Mouse (Mus musculus) ES-E14 (cell line): ENCODE measurements at regions not wholly inside any gene's neighbourhood (a gene's known extent, or its start where the extent isn't known, plus 50 kb on each side); places are given as distances from the start of the nearest gene placed in this dataset.

Experiments
- DNase-seq: peaks from one replicate; pipeline ENCODE4 v3.0.0-alpha.2; 2013; ENCODE audit warnings: low read depth, low spot score
- H3K27ac ChIP-seq: 2 replicates; pipeline ENCODE4 v1.5.1; 2012; ENCODE audit warnings: low read depth, mild to moderate bottlenecking, low read length, moderate library complexity, mixed read lengths; ENCODE audit not compliant: poor library complexity, insufficient read depth, severe bottlenecking
- H3K36me3 ChIP-seq: 2 replicates; pipeline ENCODE4 v1.6.1; 2012; ENCODE audit warnings: mild to moderate bottlenecking, low read length, moderate library complexity, mixed read lengths; ENCODE audit not compliant: control insufficient read depth, poor library complexity, insufficient read depth, severe bottlenecking
- H3K4me1 ChIP-seq, 2 experiments: fragments of 150-350 bp in 1 of 2; sonication (generic) in 1 of 2; 2 replicates each; pipeline ENCODE4 v1.6.1; 2012; ENCODE audit warnings: low read length in 2 of 2, mild to moderate bottlenecking in 1 of 2, mixed read lengths in 1 of 2; ENCODE audit not compliant: control insufficient read depth in 2 of 2, insufficient read depth in 2 of 2, poor library complexity in 1 of 2
- H3K4me3 ChIP-seq, 2 experiments: fragments of 150-350 bp in 1 of 2; sonication (generic) in 1 of 2; 2 replicates each; pipeline ENCODE4 v1.5.1; 2012; ENCODE audit warnings: low read length in 2 of 2, low read depth in 1 of 2, mild to moderate bottlenecking in 1 of 2, mixed read lengths in 1 of 2; ENCODE audit not compliant: insufficient read depth in 1 of 2, poor library complexity in 1 of 2, severe bottlenecking in 1 of 2
- H3K9ac ChIP-seq: 2 replicates; pipeline ENCODE4 v1.6.1; 2012; ENCODE audit warnings: low read depth, mild to moderate bottlenecking, low read length, mixed read lengths; ENCODE audit not compliant: poor library complexity, insufficient read depth, severe bottlenecking
- H3K9me3 ChIP-seq: fragments of 150-350 bp; sonication (generic); 2 replicates; pipeline ENCODE4 v1.6.1; 2012; ENCODE audit warnings: low read depth, mild to moderate bottlenecking, low read length; ENCODE audit not compliant: control insufficient read depth, insufficient read depth
- CHD2 ChIP-seq: IDR thresholded peaks from 2 replicates; pipeline ENCODE4 v1.6.1; 2014; ENCODE audit warnings: mild to moderate bottlenecking, low read depth, low read length, inconsistent platforms
- HCFC1 ChIP-seq: IDR thresholded peaks from 2 replicates; pipeline ENCODE4 v1.6.1; 2012; ENCODE audit warnings: low read length, inconsistent platforms, borderline replicate concordance; ENCODE audit not compliant: insufficient read depth
- MAFK ChIP-seq: IDR thresholded peaks from 2 replicates; pipeline ENCODE4 v1.6.1; 2014; ENCODE audit warnings: mild to moderate bottlenecking, low read depth, low read length, inconsistent platforms; ENCODE audit not compliant: insufficient read depth
- ZC3H11A ChIP-seq: IDR thresholded peaks from 2 replicates; pipeline ENCODE4 v1.6.1; 2012; ENCODE audit warnings: low read depth, mild to moderate bottlenecking, inconsistent platforms, low read length, borderline replicate concordance
- ZNF384 ChIP-seq: IDR thresholded peaks from 2 replicates; pipeline ENCODE4 v1.6.1; 2012; ENCODE audit warnings: low read depth, low read length, inconsistent platforms
- in situ Hi-C, 2 experiments: fragments of 600-800 bp; cut with MboI; formaldehyde crosslinking; loops; one replicate each; pipeline ENCODE4 v1.15.1; 2025; ENCODE audit warnings: low sequenced_read_pairs in 2 of 2, inconsistent platforms in 1 of 2; ENCODE audit not compliant: unreplicated experiment in 2 of 2

DNA sequence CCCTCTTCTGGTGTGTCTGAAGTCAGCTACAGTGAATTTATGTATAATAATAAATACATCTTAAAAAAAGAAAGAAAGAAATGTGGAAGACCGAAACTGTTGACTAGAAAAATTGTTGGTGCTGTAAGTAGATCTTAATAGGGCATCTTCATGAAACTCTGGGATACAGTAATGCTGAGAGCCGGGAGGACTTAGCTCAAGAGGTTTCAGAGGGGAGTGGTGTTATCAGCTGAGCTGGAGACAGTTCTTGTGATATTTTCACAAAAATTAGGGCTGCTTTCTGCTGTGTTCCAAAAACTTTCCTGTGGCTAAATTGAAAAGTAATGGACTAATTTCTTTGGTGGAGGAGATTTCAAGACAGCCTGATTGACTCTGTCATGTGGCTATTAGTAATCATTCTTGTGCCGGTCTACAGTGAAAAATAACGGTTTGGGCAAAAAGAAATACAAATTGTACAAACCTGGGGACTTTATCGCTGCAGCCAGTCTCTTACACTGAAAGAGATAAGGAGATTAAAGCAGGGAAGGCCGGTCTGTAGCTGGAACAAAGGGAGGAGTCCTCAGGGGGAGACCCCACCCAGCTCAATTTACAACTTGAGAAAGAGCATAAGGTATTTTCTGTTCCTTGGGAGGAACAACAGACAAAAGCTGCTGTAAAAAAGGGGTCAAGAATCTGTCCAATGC is 87.7 kb downstream of the Tpra1 start:
- Histone ChIP-seq H3K4me1 (peaks cover 0 to 2% of the 10 kb centered on the region in 2 experiments; a peak in 1 of 4 replicates), H3K9ac (no peak overlapping the region), H3K9me3 (no peaks in the 10 kb centered on the region), H3K36me3 (no peaks in the 10 kb centered on the region), H3K27ac (no peak overlapping the region), H3K4me3 (no peak overlapping the region)
- no peak for DNase-seq
- in situ Hi-C loops: no loop called here
- no peak for TF ChIP-seq ZC3H11A
- TF ChIP-seq CHD2: no peak
- TF ChIP-seq ZNF384: no peak
- TF ChIP-seq HCFC1: no peak
- TF ChIP-seq MAFK: no peak

DNA sequence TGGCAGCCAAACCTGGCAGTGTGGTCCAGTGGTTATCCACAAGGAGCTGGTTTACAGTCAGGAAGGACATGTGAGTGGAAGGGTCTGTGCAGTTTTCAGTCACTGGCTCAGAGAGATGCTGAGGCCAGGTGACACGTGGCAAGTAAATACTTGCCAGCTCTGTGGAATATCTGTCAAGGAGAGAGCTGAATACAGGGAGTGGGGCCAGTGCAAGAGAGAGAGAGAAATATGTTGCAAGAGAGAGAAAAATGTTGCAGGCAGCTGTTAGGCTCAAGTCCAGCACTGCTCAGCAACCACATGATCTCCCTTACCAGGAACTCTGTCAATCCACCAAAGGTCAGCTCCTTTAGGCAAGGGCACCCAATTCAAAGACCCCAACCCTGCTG is 88.2 kb downstream of the Tpra1 start:
- H3K4me1 ChIP-seq: peaks cover 0 to 2% of the 10 kb centered on the region in 2 experiments; a peak in 1 of 4 replicates
- H3K4me3 ChIP-seq: no peak overlapping the region
- no peak overlapping the region for H3K27ac ChIP-seq
- in situ Hi-C loops: no loop called here
- H3K9ac ChIP-seq: no peak overlapping the region
- TF ChIP-seq ZC3H11A: no peak
- no peak for TF ChIP-seq HCFC1
- no peak for TF ChIP-seq ZNF384
- TF ChIP-seq CHD2: no peak
- TF ChIP-seq MAFK: no peak
- H3K36me3 ChIP-seq: no peaks in the 10 kb centered on the region
- no peaks in the 10 kb centered on the region for H3K9me3 ChIP-seq
- no peak for DNase-seq

GRCm38 (mm10) chr6:88995077-88995476 is 93.0 kb downstream of the Tpra1 start:
- no peak for TF ChIP-seq ZC3H11A
- no peak for TF ChIP-seq MAFK
- no peak for TF ChIP-seq CHD2
- no peak for TF ChIP-seq HCFC1
- no peak for TF ChIP-seq ZNF384
- Histone ChIP-seq H3K4me1 (peaks cover 0 to 2% of the 10 kb centered on the region in 2 experiments; a peak in 1 of 4 replicates), H3K9me3 (no peaks in the 10 kb centered on the region), H3K9ac (no peak overlapping the region), H3K4me3 (no peak overlapping the region), H3K27ac (no peak overlapping the region), H3K36me3 (no peaks in the 10 kb centered on the region)
- in situ Hi-C loops: no loop called here
- DNase-seq: no peak

GRCm38 (mm10) chr6:88998927-88999722 is 97.1 kb downstream of the Tpra1 start:
- no peak overlapping the region for H3K9ac ChIP-seq
- H3K36me3 ChIP-seq: no peaks in the 10 kb centered on the region
- H3K4me3 ChIP-seq: no peak overlapping the region
- in situ Hi-C loops: no loop called here
- TF ChIP-seq ZNF384 (no peak), HCFC1 (no peak), MAFK (no peak), ZC3H11A (no peak), CHD2 (no peak)
- no peak for DNase-seq
- H3K27ac ChIP-seq: no peak overlapping the region
- no peaks in the 10 kb centered on the region for H3K4me1 ChIP-seq
- no peaks in the 10 kb centered on the region for H3K9me3 ChIP-seq
